Mouse (Mus musculus): Measurements from ENCODE around the gene Stx5a. TPM values are rescaled to one million over a fixed set of nuclear protein-coding genes. Genes with fewer than 3 reads are reported as not detected.

The Stx5a gene
- polyA plus RNA-seq, 1 experiment from 2014 or later = 120 TPM

DNA sequence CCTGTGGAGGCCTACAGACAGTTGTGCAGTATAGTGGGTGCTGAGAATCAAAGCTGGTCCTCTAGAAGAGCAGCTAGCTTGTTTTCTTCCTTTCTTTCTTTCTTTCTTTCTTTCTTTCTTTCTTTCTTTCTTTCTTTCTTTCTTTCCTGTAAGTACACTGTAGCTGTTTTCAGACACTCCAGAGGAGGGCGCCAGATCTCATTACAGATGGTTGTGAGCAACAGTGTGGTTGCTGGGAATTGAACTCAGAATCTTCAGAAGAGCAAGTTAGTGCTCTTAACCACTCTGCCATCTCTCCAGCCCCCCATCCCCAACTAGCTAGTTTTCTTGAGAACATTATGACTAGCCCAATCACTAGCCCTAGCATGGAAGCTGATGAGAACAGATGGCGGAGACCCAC, 19.5 kb downstream of the Stx5a start:
- H3K4me3 ChIP-seq = no peak overlapping the region
- no peak overlapping the region for H3K4me2 ChIP-seq
- WGBS = 97% methylated on average over 2 of the region's 2 CpGs
- no peak overlapping the region for H3K27ac ChIP-seq
- H3K9ac ChIP-seq = no peak overlapping the region
- H3K4me1 ChIP-seq (replicated peaks) = peaks cover 23% of the 10 kb centered on the region
- ATAC-seq (ENCODE audit: low FRiP score) = no peak
- H3K27me3 ChIP-seq = no peaks in the 10 kb centered on the region
- peaks cover 39% of the 10 kb centered on the region for H3K36me3 ChIP-seq
- no peaks in the 10 kb centered on the region for H3K9me3 ChIP-seq

- H3K9ac ChIP-seq = no peak overlapping the region
- WGBS = 92% methylated on average over 4 of the region's 4 CpGs
- no peaks in the 10 kb centered on the region for H3K27me3 ChIP-seq
- H3K4me1 ChIP-seq (replicated peaks) = peaks cover 9% of the 10 kb centered on the region
- H3K36me3 ChIP-seq = peaks cover 64% of the 10 kb centered on the region
- no peak overlapping the region for H3K27ac ChIP-seq
- H3K9me3 ChIP-seq = no peaks in the 10 kb centered on the region
- H3K4me3 ChIP-seq = no peak overlapping the region
- no peak overlapping the region for H3K4me2 ChIP-seq
- no peak for ATAC-seq (ENCODE audit: low FRiP score)
Observed at GRCm38 (mm10) chr19:8763276-8763675, 22.1 kb downstream of the Stx5a start.

- 99% methylated on average over 9 of the region's 9 CpGs for WGBS
Observed at GRCm38 (mm10) chr19:8765562-8765961, 24.3 kb downstream of the Stx5a start.

DNA sequence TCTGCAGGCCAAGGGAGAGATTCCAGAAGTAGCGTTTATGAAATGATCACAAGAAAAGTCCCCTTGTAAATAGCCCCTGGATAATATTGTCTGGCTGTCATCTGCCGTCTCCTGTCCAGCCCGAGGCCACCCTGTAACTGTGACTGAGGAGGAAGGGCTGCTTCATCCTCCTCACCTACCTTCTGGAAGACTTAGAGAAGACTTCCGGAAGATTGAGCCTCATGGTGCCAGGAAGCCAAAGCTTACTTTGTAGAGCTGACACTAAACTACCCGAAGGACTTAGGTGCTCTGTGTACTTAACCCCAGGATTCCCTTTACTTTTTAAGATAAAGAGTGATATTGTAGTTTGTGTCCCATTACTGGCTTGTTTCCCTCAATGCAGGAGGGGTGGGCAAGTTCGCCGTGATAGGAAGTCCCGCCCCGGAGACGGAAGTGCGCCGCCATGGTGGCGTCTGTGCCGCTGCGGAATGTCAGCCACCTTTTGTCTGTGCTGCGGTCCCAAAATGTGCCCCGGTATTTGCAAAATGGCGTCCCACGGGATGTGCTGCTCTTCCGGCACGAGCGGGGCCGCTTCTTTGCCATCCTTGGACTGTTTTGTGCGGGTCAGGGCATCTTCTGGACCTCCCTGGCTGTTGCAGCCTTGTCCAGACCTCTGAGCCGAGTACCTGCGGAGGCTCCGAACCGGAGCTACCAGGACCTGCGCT, 29.5 kb downstream of the Stx5a start, which contains the start of gene Tmem223:
Gene Tmem223, plus strand, starts transcription at position 430 of the 704 bp plus-strand sequence.
- peak; percentile 25 for ATAC-seq (ENCODE audit: low FRiP score)
- peak within 1 kb of the TSS; percentile 96 for H3K9ac ChIP-seq
- peak within 1 kb of the TSS; percentile 73 for H3K4me2 ChIP-seq
- H3K36me3 ChIP-seq = peaks cover 58% of the 10 kb centered on the region
- peak within 1 kb of the TSS; percentile 79 for H3K4me3 ChIP-seq
- H3K27ac ChIP-seq = peak within 1 kb of the TSS; percentile 93
- no peaks in the 10 kb centered on the region for H3K9me3 ChIP-seq
- H3K27me3 ChIP-seq = no peaks in the 10 kb centered on the region
- H3K4me1 ChIP-seq (replicated peaks) = peaks cover 36% of the 10 kb centered on the region
- 21% methylated on average over 29 of the region's 29 CpGs for WGBS

More at GRCm38 (mm10) chr19:8765562-8765961, 24.3 kb downstream of the Stx5a start:
- Histone ChIP-seq H3K4me2 (no peak overlapping the region), H3K4me3 (no peak overlapping the region), H3K27ac (no peak overlapping the region), H3K9me3 (no peaks in the 10 kb centered on the region), H3K4me1 (replicated peaks) (peaks cover 4% of the 10 kb centered on the region; the same call in 1 of the 2 replicates), H3K9ac (no peak overlapping the region), H3K36me3 (peaks cover 84% of the 10 kb centered on the region), H3K27me3 (no peaks in the 10 kb centered on the region)
- no peak for ATAC-seq (ENCODE audit: low FRiP score)

DNA sequence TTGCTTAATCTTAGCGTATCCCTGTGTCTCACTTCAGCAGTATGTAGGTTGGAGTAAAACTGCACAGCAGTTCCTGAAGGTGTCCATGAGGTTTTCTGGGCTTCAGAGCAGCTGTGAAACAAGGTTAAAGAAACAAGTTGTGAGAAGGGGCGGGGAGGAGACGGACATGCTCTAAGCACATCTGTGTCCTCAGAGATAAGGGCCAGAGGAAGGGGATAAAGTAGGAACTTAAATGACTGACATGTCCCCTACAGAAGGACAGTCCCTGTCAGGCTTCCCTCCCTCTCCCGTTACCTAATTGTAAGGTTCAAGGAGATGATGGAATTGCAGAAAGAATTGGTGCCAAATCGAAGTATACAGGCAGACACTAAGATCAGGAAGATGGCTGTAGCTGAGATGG, 31.8 kb downstream of the Stx5a start:
- H3K4me3 ChIP-seq = peak overlapping the region; percentile 69
- peak overlapping the region; percentile 89; the same call in 1 of the 2 replicates for H3K9ac ChIP-seq

DNA sequence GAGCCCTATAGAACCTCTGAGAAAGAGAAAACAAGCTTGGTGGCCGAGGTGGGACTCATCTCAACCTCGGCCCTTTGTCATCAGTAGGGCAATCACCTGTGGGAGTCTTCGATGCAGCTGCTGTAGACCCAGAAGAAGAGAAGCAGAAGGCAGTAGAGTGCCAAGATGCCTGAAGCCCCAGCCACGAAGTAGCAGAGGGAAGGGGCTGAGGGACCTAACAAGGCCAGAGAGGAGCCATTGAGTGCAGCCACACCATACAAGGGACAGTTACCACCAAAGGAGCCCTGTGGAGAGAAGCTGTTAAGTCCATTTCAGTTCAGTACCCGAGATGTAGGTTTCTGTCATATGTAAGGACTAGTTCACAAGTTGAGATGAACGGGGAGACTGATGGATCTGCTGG, 32.2 kb downstream of the Stx5a start:
- H3K9me3 ChIP-seq = no peaks in the 10 kb centered on the region
- H3K27ac ChIP-seq = peak overlapping the region; percentile 55; the same call in 1 of the 2 replicates
- H3K9ac ChIP-seq = peak overlapping the region; percentile 89
- no peak for ATAC-seq (ENCODE audit: low FRiP score)
- peaks cover 42% of the 10 kb centered on the region for H3K4me1 ChIP-seq (replicated peaks)
- no peaks in the 10 kb centered on the region for H3K27me3 ChIP-seq
- H3K4me3 ChIP-seq = peak overlapping the region; percentile 69
- 59% methylated on average over 6 of the region's 6 CpGs for WGBS
- H3K36me3 ChIP-seq = peaks cover 37% of the 10 kb centered on the region
- peak overlapping the region; percentile 99 for H3K4me2 ChIP-seq

More for the DNA sequence above, 31.8 kb downstream of the Stx5a start:
- Histone ChIP-seq H3K4me2 (peak overlapping the region; percentile 99), H3K4me1 (replicated peaks) (peaks cover 42% of the 10 kb centered on the region), H3K9me3 (no peaks in the 10 kb centered on the region), H3K36me3 (peaks cover 37% of the 10 kb centered on the region), H3K27ac (peak overlapping the region; percentile 55; the same call in 1 of the 2 replicates), H3K27me3 (no peaks in the 10 kb centered on the region)
- WGBS = 83% methylated on average over 5 of the region's 5 CpGs
- ATAC-seq (ENCODE audit: low FRiP score) = no peak

DNA sequence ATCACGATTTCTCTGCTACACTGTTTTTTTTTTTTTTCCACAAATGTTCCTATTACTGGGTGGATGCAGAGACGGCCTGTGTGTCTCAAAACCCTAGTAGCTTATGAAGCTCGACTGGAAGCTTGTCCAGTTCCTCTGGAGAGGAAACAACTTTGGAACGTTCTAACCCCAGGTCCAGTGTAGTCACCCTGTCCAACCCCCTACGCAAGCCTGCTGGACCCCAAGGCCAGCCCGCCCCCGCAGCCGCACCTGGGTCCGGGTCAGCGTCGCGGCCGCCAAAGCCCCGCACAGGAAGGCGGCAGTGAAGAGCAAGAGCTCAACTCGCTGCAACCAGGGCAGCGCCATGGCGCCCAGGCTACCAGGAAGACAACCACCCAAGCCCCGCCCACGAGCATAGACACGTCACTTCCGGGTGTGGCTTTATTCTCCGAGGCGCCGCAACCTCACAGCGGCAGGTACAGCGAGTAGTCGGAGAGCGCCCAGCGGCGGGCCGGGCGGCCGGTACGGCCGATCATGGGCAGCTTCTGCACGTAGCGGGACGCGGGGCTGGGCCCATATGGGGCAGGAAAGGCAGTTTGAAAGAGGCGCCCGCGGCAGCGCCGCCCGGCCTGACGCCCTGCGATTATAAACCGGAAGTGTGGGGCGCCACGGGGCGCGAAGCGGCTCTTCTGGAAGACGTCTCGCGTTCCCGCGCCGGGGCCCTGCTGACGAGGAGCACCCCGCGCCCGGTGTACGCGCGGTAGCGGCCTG, 33.0 kb downstream of the Stx5a start, which contains the start of gene Tmem179b:
Gene Tmem179b, minus strand, starts transcription at position 382 of the 750 bp plus-strand sequence.
- WGBS = under 1% methylated on average over 68 of the region's 68 CpGs
- Histone ChIP-seq H3K4me1 (replicated peaks) (peaks cover 42% of the 10 kb centered on the region), H3K27me3 (no peaks in the 10 kb centered on the region), H3K36me3 (peaks cover 34% of the 10 kb centered on the region), H3K9me3 (no peaks in the 10 kb centered on the region), H3K9ac (peak within 1 kb of the TSS; percentile 89), H3K4me2 (peak within 1 kb of the TSS; percentile 99), H3K27ac (peak within 1 kb of the TSS; percentile 99), H3K4me3 (peak within 1 kb of the TSS; percentile 69)
- ATAC-seq (ENCODE audit: low FRiP score) = peak; percentile 95

GRCm38 (mm10) chr19:8774951-8775421, 33.8 kb downstream of the Stx5a start:
- WGBS = 6% methylated on average over 20 of the region's 20 CpGs
- Histone ChIP-seq H3K4me1 (replicated peaks) (peaks cover 42% of the 10 kb centered on the region), H3K4me2 (peak overlapping the region; percentile 99), H3K9me3 (no peaks in the 10 kb centered on the region), H3K27ac (peak overlapping the region; percentile 99), H3K4me3 (peak overlapping the region; percentile 69), H3K27me3 (no peaks in the 10 kb centered on the region), H3K9ac (peak overlapping the region; percentile 89), H3K36me3 (peaks cover 30% of the 10 kb centered on the region)
- ATAC-seq (ENCODE audit: low FRiP score) = peak; percentile 58

DNA sequence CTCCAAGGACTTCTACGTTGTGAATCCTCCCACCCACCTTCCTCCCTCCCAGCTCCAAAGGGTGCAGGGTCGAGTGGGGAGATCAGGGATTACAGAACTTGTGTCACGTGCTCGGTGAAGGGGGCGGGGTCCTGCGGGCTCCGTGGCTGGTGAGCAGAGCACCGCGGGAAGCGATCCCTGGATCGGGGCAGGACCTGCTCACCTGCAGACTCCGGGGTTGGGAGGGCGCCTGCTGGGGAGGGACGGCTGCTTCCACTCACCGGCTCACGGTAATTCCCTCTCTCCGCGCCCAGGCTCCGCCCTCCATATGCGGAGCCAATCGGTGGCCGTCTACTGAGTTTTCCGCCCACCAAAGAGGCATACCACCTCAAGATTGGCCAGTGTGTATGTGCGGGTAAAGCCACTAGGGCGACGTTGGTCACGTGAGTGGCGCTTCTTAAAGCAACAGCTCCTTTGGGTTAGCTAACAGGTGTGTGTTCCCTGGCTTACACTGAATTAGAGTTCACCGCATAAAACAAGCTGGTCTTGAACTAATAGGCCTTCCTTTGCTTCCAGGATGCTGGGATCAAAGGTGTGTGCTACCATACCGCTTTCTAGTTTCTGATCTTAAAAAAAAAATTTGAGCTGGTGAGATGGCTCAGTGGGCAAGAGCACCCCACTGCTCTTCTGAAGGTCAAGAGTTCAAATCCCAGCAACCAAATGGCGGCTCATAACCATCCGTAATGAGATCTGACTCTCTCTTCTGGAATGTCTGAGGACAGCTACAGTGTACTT, 45.0 kb downstream of the Stx5a start, which contains the start of gene Taf6l:
Gene Taf6l, minus strand, starts transcription at position 410 of the 774 bp plus-strand sequence.
- H3K27ac ChIP-seq = peak within 1 kb of the TSS; percentile 82
- peaks cover 18% of the 10 kb centered on the region for H3K4me1 ChIP-seq (replicated peaks)
- no peaks in the 10 kb centered on the region for H3K9me3 ChIP-seq
- peaks cover 32% of the 10 kb centered on the region for H3K36me3 ChIP-seq
- peak within 1 kb of the TSS; percentile 78 for H3K4me2 ChIP-seq
- H3K27me3 ChIP-seq = no peaks in the 10 kb centered on the region
- H3K9ac ChIP-seq = peak within 1 kb of the TSS; percentile 77
- H3K4me3 ChIP-seq = peak within 1 kb of the TSS; percentile 69
- peak; percentile 99 for ATAC-seq (ENCODE audit: low FRiP score)
- WGBS = under 1% methylated on average over 32 of the region's 32 CpGs

GRCm38 (mm10) chr19:8788521-8788920, 47.3 kb downstream of the Stx5a start:
- no peaks in the 10 kb centered on the region for H3K9me3 ChIP-seq
- no peak overlapping the region for H3K4me3 ChIP-seq
- H3K9ac ChIP-seq = peak overlapping the region; percentile 53
- ATAC-seq (ENCODE audit: low FRiP score) = no peak
- no peaks in the 10 kb centered on the region for H3K27me3 ChIP-seq
- H3K27ac ChIP-seq = peak overlapping the region; percentile 58; the same call in 1 of the 2 replicates
- H3K4me2 ChIP-seq = no peak overlapping the region
- peaks cover 24% of the 10 kb centered on the region for H3K36me3 ChIP-seq
- H3K4me1 ChIP-seq (replicated peaks) = peaks cover 18% of the 10 kb centered on the region
- WGBS = 19% methylated on average over 3 of the region's 3 CpGs

- H3K27ac ChIP-seq = peak overlapping the region; percentile 58; the same call in 1 of the 2 replicates
- H3K4me1 ChIP-seq (replicated peaks) = peaks cover 18% of the 10 kb centered on the region
- H3K4me3 ChIP-seq = no peak overlapping the region
- no peak for ATAC-seq (ENCODE audit: low FRiP score)
- 38% methylated on average over 1 of the region's 1 CpGs for WGBS
- H3K36me3 ChIP-seq = peaks cover 27% of the 10 kb centered on the region
- no peaks in the 10 kb centered on the region for H3K9me3 ChIP-seq
- no peaks in the 10 kb centered on the region for H3K27me3 ChIP-seq
- H3K9ac ChIP-seq = peak overlapping the region; percentile 53
- H3K4me2 ChIP-seq = no peak overlapping the region
Observed at GRCm38 (mm10) chr19:8789171-8789570, 48.0 kb downstream of the Stx5a start.
